Mouse (Mus musculus): ENCODE results near the gene A1cf.

A1cf gene

GRCm38 (mm10) chr19:31868521-31868920, at the start of gene A1cf:
A1cf (plus strand) TSS chr19:31868764.
- in situ Hi-C loops (cut with MboI, MseI), result loop anchor here (10.0 kb wide), 1 partner anchor 206 kb away; no protein-coding TSS in a partner anchor

GRCm38 (mm10) chr19:31834250-31834649, 34.3 kb upstream of the A1cf start:
- in situ Hi-C loops (cut with MboI, MseI), result no loop called here

GRCm38 (mm10) chr19:31861909-31862308, 6.7 kb upstream of the A1cf start:
- in situ Hi-C loops (cut with MboI, MseI), result loop anchor here (10.0 kb wide), 1 partner anchor 213 kb away; no protein-coding TSS in a partner anchor

GRCm38 (mm10) chr19:31862512-31863249, 5.9 kb upstream of the A1cf start:
- in situ Hi-C loops (cut with MboI, MseI), result loop anchor here (10.0 kb wide), 1 partner anchor 212 kb away; no protein-coding TSS in a partner anchor

GRCm38 (mm10) chr19:31865451-31865850, 3.1 kb upstream of the A1cf start:
- in situ Hi-C loops (cut with MboI, MseI), result loop anchor here (10.0 kb wide), 1 partner anchor 209 kb away; no protein-coding TSS in a partner anchor

GRCm38 (mm10) chr19:31868076-31868475, 488 bp upstream of the A1cf start:
- in situ Hi-C loops (cut with MboI, MseI), result loop anchor here (10.0 kb wide), 1 partner anchor 207 kb away; no protein-coding TSS in a partner anchor

- in situ Hi-C loops (cut with MboI, MseI), result loop anchor here (10.0 kb wide), 1 partner anchor 206 kb away; no protein-coding TSS in a partner anchor
Observed at GRCm38 (mm10) chr19:31868971-31869370, 407 bp downstream of the A1cf start.

- in situ Hi-C loops (cut with MboI, MseI), result no loop called here
Observed at GRCm38 (mm10) chr19:31871377-31871776, 2.8 kb downstream of the A1cf start.

- in situ Hi-C loops (cut with MboI, MseI), result no loop called here
Observed at GRCm38 (mm10) chr19:31877968-31878367, 9.4 kb downstream of the A1cf start.

GRCm38 (mm10) chr19:31884594-31884993, 16.0 kb downstream of the A1cf start:
- in situ Hi-C loops (cut with MboI, MseI), result no loop called here

GRCm38 (mm10) chr19:31887275-31887674, 18.7 kb downstream of the A1cf start:
- in situ Hi-C loops (cut with MboI, MseI), result no loop called here

- in situ Hi-C loops (cut with MboI, MseI), result no loop called here
Observed at GRCm38 (mm10) chr19:31889988-31890387, 21.4 kb downstream of the A1cf start.

- in situ Hi-C loops (cut with MboI, MseI), result no loop called here
Observed at GRCm38 (mm10) chr19:31891001-31891893, 22.7 kb downstream of the A1cf start.

GRCm38 (mm10) chr19:31895971-31896370, 27.4 kb downstream of the A1cf start:
- in situ Hi-C loops (cut with MboI, MseI), result no loop called here

GRCm38 (mm10) chr19:31896711-31897110, 28.1 kb downstream of the A1cf start:
- in situ Hi-C loops (cut with MboI, MseI), result no loop called here

GRCm38 (mm10) chr19:31905671-31906070, 37.1 kb downstream of the A1cf start:
- in situ Hi-C loops (cut with MboI, MseI), result loop anchor here (10.0 kb wide), 1 partner anchor 1899 kb away; no protein-coding TSS in a partner anchor

- in situ Hi-C loops (cut with MboI, MseI), result no loop called here
Observed at GRCm38 (mm10) chr19:31910423-31910822, 41.9 kb downstream of the A1cf start.

- in situ Hi-C loops (cut with MboI, MseI), result no loop called here
Observed at GRCm38 (mm10) chr19:31913946-31914345, 45.4 kb downstream of the A1cf start.

- in situ Hi-C loops (cut with MboI, MseI), result no loop called here
Observed at GRCm38 (mm10) chr19:31920357-31920756, 51.8 kb downstream of the A1cf start.

GRCm38 (mm10) chr19:31921852-31922251, 53.3 kb downstream of the A1cf start:
- in situ Hi-C loops (cut with MboI, MseI), result no loop called here

GRCm38 (mm10) chr19:31923615-31924352, 55.2 kb downstream of the A1cf start:
- in situ Hi-C loops (cut with MboI, MseI), result no loop called here
